In the genomic region with DNA sequence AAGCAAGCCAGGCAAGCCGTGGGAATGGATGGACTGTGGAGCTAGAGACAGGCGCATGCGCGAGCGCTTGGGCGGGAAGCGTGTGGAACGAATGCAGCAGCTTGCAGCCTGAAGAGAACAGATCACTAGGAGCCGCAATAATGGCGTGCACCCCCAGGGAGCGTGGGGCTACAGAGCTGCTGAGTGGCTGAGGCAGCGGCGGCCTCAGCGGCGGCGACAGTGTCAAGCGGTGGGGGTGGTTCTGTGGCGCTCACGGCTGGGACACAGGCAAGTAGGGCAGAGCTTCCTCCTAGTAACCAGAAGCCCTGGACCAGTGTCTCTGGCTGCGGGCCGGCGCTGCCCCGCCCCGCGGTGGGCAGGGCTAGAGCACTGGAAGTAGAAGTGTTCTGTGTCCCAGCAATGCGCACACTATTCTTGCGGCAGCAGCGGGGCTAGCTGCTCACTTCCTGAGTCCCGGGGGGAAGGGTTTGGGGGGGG, we compare ENCODE assay signal across 8 mouse cellular contexts. TPM values are rescaled to one million over a fixed set of nuclear protein-coding genes. Genes with fewer than 3 reads are reported as not detected.
A peak's percentile ranks its signal among the peaks of the same experiment; 100 is the strongest.
DNase-seq lines count a peak whose midpoint lies in the region; ATAC-seq lines count a peak whose summit lies in the region.

No protein-coding gene starts in this region.

- 1% methylated on average over 29 of the region's 29 CpGs for WGBS in forebrain, embryonic 10.5 days
- WGBS in heart, embryonic 16.5 days = under 1% methylated on average over 29 of the region's 29 CpGs
- WGBS in liver, embryonic 15.5 days (ENCODE audit: insufficient replicate concordance) = under 1% methylated on average over 29 of the region's 29 CpGs
- under 1% methylated on average over 29 of the region's 29 CpGs for WGBS in neural tube, embryonic 12.5 days

- H3K4me3 ChIP-seq in forebrain, embryonic 10.5 days = peak overlapping the region; percentile 64
- peak overlapping the region; percentile 57 for H3K4me3 ChIP-seq in heart, embryonic 16.5 days (ENCODE audit: low read length)
- H3K4me3 ChIP-seq in liver, embryonic 15.5 days (replicated peaks) = peak overlapping the region; percentile 58
- H3K4me3 ChIP-seq in neural tube, embryonic 12.5 days = peak overlapping the region; percentile 43

- peak; percentile 61 for DNase-seq in c-Kit-negative CD71-positive TER-119-positive erythroid progenitor cells, embryonic 14.5 days (ENCODE audit: low read depth, low spot score)
- DNase-seq in forebrain, embryonic 10.5 days (ENCODE audit: extremely low spot score, low spot score) = peak; percentile 94
- peak; percentile 94 for DNase-seq in kidney, postnatal 36 days
- DNase-seq in telencephalon, adult 2 months (ENCODE audit: low read depth, low spot score) = peak; percentile 83

- H3K27me3 ChIP-seq in forebrain, embryonic 10.5 days (ENCODE audit: poor library complexity, severe bottlenecking) = peaks cover 7% of the 10 kb centered on the region; the same call in 1 of the 2 replicates
- H3K27me3 ChIP-seq in heart, embryonic 16.5 days (ENCODE audit: control insufficient read depth, insufficient read depth, low read length) = no peaks in the 10 kb centered on the region
- peaks cover 3% of the 10 kb centered on the region for H3K27me3 ChIP-seq in liver, embryonic 15.5 days
- no peaks in the 10 kb centered on the region for H3K27me3 ChIP-seq in neural tube, embryonic 12.5 days (replicated peaks)

- ATAC-seq in CD4-positive, CD25-positive, alpha-beta regulatory T cell, adult 4 months = peak; percentile 98
- peak; percentile 99 for ATAC-seq in heart, embryonic 16.5 days (replicated peaks; ENCODE audit: extremely low read depth, insufficient read depth, low FRiP score)
- ATAC-seq in liver, embryonic 15.5 days (ENCODE audit: insufficient read depth) = peak; percentile 95
- ATAC-seq in neural tube, embryonic 12.5 days (ENCODE audit: low FRiP score, low read depth) = peak; percentile 97

- peaks cover 27% of the 10 kb centered on the region for H3K4me1 ChIP-seq in forebrain, embryonic 10.5 days
- H3K4me1 ChIP-seq in heart, embryonic 16.5 days (ENCODE audit: control insufficient read depth, insufficient read depth, low read length) = peaks cover 8% of the 10 kb centered on the region
- peaks cover 13% of the 10 kb centered on the region for H3K4me1 ChIP-seq in liver, embryonic 15.5 days (replicated peaks)
- peaks cover 8% of the 10 kb centered on the region for H3K4me1 ChIP-seq in neural tube, embryonic 12.5 days

- no peaks in the 10 kb centered on the region for H3K36me3 ChIP-seq in forebrain, embryonic 10.5 days (replicated peaks)
- no peaks in the 10 kb centered on the region for H3K36me3 ChIP-seq in heart, embryonic 16.5 days (ENCODE audit: control insufficient read depth, insufficient read depth)
- H3K36me3 ChIP-seq in liver, embryonic 15.5 days (replicated peaks) = no peaks in the 10 kb centered on the region
- H3K36me3 ChIP-seq in neural tube, embryonic 12.5 days = no peaks in the 10 kb centered on the region

- H3K9me3 ChIP-seq in forebrain, embryonic 10.5 days = no peaks in the 10 kb centered on the region
- H3K9me3 ChIP-seq in heart, embryonic 16.5 days (replicated peaks; ENCODE audit: control insufficient read depth, low read length) = no peaks in the 10 kb centered on the region
- no peaks in the 10 kb centered on the region for H3K9me3 ChIP-seq in liver, embryonic 15.5 days (replicated peaks)
- no peaks in the 10 kb centered on the region for H3K9me3 ChIP-seq in neural tube, embryonic 12.5 days

- H3K27ac ChIP-seq in forebrain, embryonic 10.5 days = peak overlapping the region; percentile 95
- peak overlapping the region; percentile 95 for H3K27ac ChIP-seq in heart, embryonic 16.5 days (ENCODE audit: low read length)
- peak overlapping the region; percentile 56 for H3K27ac ChIP-seq in liver, embryonic 15.5 days (replicated peaks)
- H3K27ac ChIP-seq in neural tube, embryonic 12.5 days = peak overlapping the region; percentile 71

- peak overlapping the region; percentile 75 for H3K9ac ChIP-seq in heart, embryonic 16.5 days (ENCODE audit: low read length)
- peak overlapping the region; percentile 53 for H3K9ac ChIP-seq in liver, embryonic 15.5 days
- peak overlapping the region; percentile 39 for H3K9ac ChIP-seq in neural tube, embryonic 12.5 days

- peak overlapping the region; percentile 69 for H3K4me2 ChIP-seq in heart, embryonic 16.5 days (ENCODE audit: low read depth, low read length)
- H3K4me2 ChIP-seq in liver, embryonic 15.5 days = peak overlapping the region; percentile 86
- H3K4me2 ChIP-seq in neural tube, embryonic 12.5 days (replicated peaks) = peak overlapping the region; percentile 65

RNA-seq across cellular contexts. Expression of gene Dcpp3, which starts 7.3 kb away (rescaled TPM):
- not detected for polyA plus RNA-seq in CD4-positive, CD25-positive, alpha-beta regulatory T cell, adult 4 months (2017; shearing (Covaris generic))
- not detected in 2 replicates for polyA plus RNA-seq in forebrain, embryonic 10.5 days (2016; fragmentation: Nextera tagmentation; extraction: Ambion mirVana)
- not detected in 2 replicates for polyA plus RNA-seq in heart, embryonic 16.5 days (2015; fragmentation: Nextera tagmentation; extraction: Ambion mirVana)
- polyA plus RNA-seq in liver, embryonic 15.5 days (2015; fragmentation: Nextera tagmentation; extraction: Ambion mirVana) = not detected in 2 replicates
- polyA plus RNA-seq in neural tube, embryonic 12.5 days (2016; fragmentation: Nextera tagmentation; extraction: Ambion mirVana) = not detected in 2 replicates

RNA-seq across cellular contexts. Expression of gene Sbp, which starts 16.9 kb away (rescaled TPM):
- not detected for polyA plus RNA-seq in CD4-positive, CD25-positive, alpha-beta regulatory T cell, adult 4 months (2017; shearing (Covaris generic))
- polyA plus RNA-seq in forebrain, embryonic 10.5 days (2016; fragmentation: Nextera tagmentation; extraction: Ambion mirVana) = not detected in 2 replicates
- polyA plus RNA-seq in heart, embryonic 16.5 days (2015; fragmentation: Nextera tagmentation; extraction: Ambion mirVana) = not detected in 2 replicates
- not detected in 2 replicates for polyA plus RNA-seq in liver, embryonic 15.5 days (2015; fragmentation: Nextera tagmentation; extraction: Ambion mirVana)
- polyA plus RNA-seq in neural tube, embryonic 12.5 days (2016; fragmentation: Nextera tagmentation; extraction: Ambion mirVana) = not detected in 2 replicates

RNA-seq across cellular contexts. Expression of gene Sbpl, which starts 30.5 kb away (rescaled TPM):
- not detected for polyA plus RNA-seq in CD4-positive, CD25-positive, alpha-beta regulatory T cell, adult 4 months (2017; shearing (Covaris generic))
- polyA plus RNA-seq in forebrain, embryonic 10.5 days (2016; fragmentation: Nextera tagmentation; extraction: Ambion mirVana) = not detected in 2 replicates
- not detected in 2 replicates for polyA plus RNA-seq in heart, embryonic 16.5 days (2015; fragmentation: Nextera tagmentation; extraction: Ambion mirVana)
- not detected in 2 replicates for polyA plus RNA-seq in liver, embryonic 15.5 days (2015; fragmentation: Nextera tagmentation; extraction: Ambion mirVana)
- polyA plus RNA-seq in neural tube, embryonic 12.5 days (2016; fragmentation: Nextera tagmentation; extraction: Ambion mirVana) = not detected in 2 replicates

RNA-seq across cellular contexts. Expression of gene Dcpp2, which starts 43.9 kb away (rescaled TPM):
- polyA plus RNA-seq in CD4-positive, CD25-positive, alpha-beta regulatory T cell, adult 4 months (2017; shearing (Covaris generic)) = not detected
- not detected in 2 replicates for polyA plus RNA-seq in forebrain, embryonic 10.5 days (2016; fragmentation: Nextera tagmentation; extraction: Ambion mirVana)
- 0.21 TPM in 1 of 2 replicates, not detected in the other for polyA plus RNA-seq in heart, embryonic 16.5 days (2015; fragmentation: Nextera tagmentation; extraction: Ambion mirVana)
- not detected in 2 replicates for polyA plus RNA-seq in liver, embryonic 15.5 days (2015; fragmentation: Nextera tagmentation; extraction: Ambion mirVana)
- polyA plus RNA-seq in neural tube, embryonic 12.5 days (2016; fragmentation: Nextera tagmentation; extraction: Ambion mirVana) = not detected in 2 replicates

RNA-seq across cellular contexts. Expression of gene Dcpp1, which starts 43.9 kb away (rescaled TPM):
- not detected for polyA plus RNA-seq in CD4-positive, CD25-positive, alpha-beta regulatory T cell, adult 4 months (2017; shearing (Covaris generic))
- not detected in 2 replicates for polyA plus RNA-seq in forebrain, embryonic 10.5 days (2016; fragmentation: Nextera tagmentation; extraction: Ambion mirVana)
- not detected in 2 replicates for polyA plus RNA-seq in heart, embryonic 16.5 days (2015; fragmentation: Nextera tagmentation; extraction: Ambion mirVana)
- polyA plus RNA-seq in liver, embryonic 15.5 days (2015; fragmentation: Nextera tagmentation; extraction: Ambion mirVana) = not detected in 2 replicates
- polyA plus RNA-seq in neural tube, embryonic 12.5 days (2016; fragmentation: Nextera tagmentation; extraction: Ambion mirVana) = not detected in 2 replicates

Comparison
In these comparisons a context has a peak if more than half of its experiments do, and no peak if none do; other contexts are left out.
1. Peak in every context shown above with its lines: DNase-seq, ATAC-seq, H3K4me3 ChIP-seq and H3K27ac ChIP-seq.